Mouse (Mus musculus) liver, postnatal 0 days (tissue): ENCODE measurements around the gene Opn1sw. TPM values are rescaled to one million over a fixed set of nuclear protein-coding genes. Genes with fewer than 3 reads are reported as not detected.
A peak's percentile ranks its signal among the peaks of the same experiment; 100 is the strongest.

Source experiments
- ATAC-seq: fragments of 200-750 bp; cut with Nextera tagmentation; 2 replicates; pipeline ENCODE4 v1.8.0; 2017; ENCODE audit warnings: mild to moderate bottlenecking, moderate library complexity
- DNase-seq: peaks from one replicate; pipeline ENCODE4 v3.0.0-alpha.2; 2016
- H3K27ac ChIP-seq: fragments of 300-500 bp; sonication (generic); 2 replicates; pipeline ENCODE4 v1.5.1; 2014; ENCODE audit warnings: antibody characterized with exemption, moderate library complexity, mild to moderate bottlenecking, low read depth
- H3K27me3 ChIP-seq: fragments of 300-500 bp; sonication (generic); 2 replicates; pipeline ENCODE4 v1.6.1; 2014; ENCODE audit warnings: low read length, control low read depth, mixed read lengths; ENCODE audit not compliant: insufficient read depth
- H3K36me3 ChIP-seq: fragments of 300-500 bp; sonication (generic); replicated peaks from 2 replicates; pipeline ENCODE4 v1.6.1; 2014; ENCODE audit warnings: mild to moderate bottlenecking, control low read depth, low read length, moderate library complexity, mixed read lengths; ENCODE audit not compliant: insufficient read depth
- H3K4me1 ChIP-seq: fragments of 300-500 bp; sonication (generic); 2 replicates; pipeline ENCODE4 v1.6.1; 2014; ENCODE audit warnings: antibody characterized with exemption, mild to moderate bottlenecking, control low read depth; ENCODE audit not compliant: insufficient read depth
- H3K4me2 ChIP-seq: fragments of 300-500 bp; sonication (generic); 2 replicates; pipeline ENCODE4 v1.6.1; 2014; ENCODE audit warnings: low read depth, mild to moderate bottlenecking, low read length, moderate library complexity, mixed read lengths
- H3K4me3 ChIP-seq: fragments of 300-500 bp; sonication (generic); 2 replicates; pipeline ENCODE4 v1.5.1; 2014; ENCODE audit warnings: low read depth, low read length
- H3K9ac ChIP-seq: fragments of 300-500 bp; sonication (generic); replicated peaks from 2 replicates; pipeline ENCODE4 v1.6.1; 2014; ENCODE audit warnings: mild to moderate bottlenecking, moderate library complexity
- H3K9me3 ChIP-seq: fragments of 300-500 bp; sonication (generic); 2 replicates; pipeline ENCODE4 v1.6.1; 2016; ENCODE audit warnings: mild to moderate bottlenecking, control low read depth, low read length, mixed read lengths
- CTCF ChIP-seq: sonication (generic); IDR thresholded peaks from 2 replicates; pipeline ENCODE4 v1.5.1; 2016; ENCODE audit warnings: antibody characterized with exemption, low read depth
- EP300 ChIP-seq: IDR thresholded peaks from 2 replicates; pipeline ENCODE4 v1.6.1; 2016; ENCODE audit warnings: antibody characterized with exemption, low read depth, mild to moderate bottlenecking
- WGBS: fragments of 180-500 bp; shearing (Covaris S2); extraction: QIAGEN DNeasy Blood & Tissue Kit; methylation state at CpG from one replicate; pipeline ENCODE4 v1.1.7; 2014; ENCODE audit not compliant: insufficient replicate concordance; 5-methylcytosine and 5-hydroxymethylcytosine counted together
- polyA plus RNA-seq: library from polyadenylated mRNA; unstranded; fragments of >200 nt; fragmentation: Nextera tagmentation; extraction: Ambion mirVana; gene quantifications from 2 replicates; pipeline ENCODE4 v1.2.1, GENCODE M21; 2015

The Opn1sw gene
- polyA plus RNA-seq, 1 experiment from 2014 or later, result 0.06 TPM

DNA sequence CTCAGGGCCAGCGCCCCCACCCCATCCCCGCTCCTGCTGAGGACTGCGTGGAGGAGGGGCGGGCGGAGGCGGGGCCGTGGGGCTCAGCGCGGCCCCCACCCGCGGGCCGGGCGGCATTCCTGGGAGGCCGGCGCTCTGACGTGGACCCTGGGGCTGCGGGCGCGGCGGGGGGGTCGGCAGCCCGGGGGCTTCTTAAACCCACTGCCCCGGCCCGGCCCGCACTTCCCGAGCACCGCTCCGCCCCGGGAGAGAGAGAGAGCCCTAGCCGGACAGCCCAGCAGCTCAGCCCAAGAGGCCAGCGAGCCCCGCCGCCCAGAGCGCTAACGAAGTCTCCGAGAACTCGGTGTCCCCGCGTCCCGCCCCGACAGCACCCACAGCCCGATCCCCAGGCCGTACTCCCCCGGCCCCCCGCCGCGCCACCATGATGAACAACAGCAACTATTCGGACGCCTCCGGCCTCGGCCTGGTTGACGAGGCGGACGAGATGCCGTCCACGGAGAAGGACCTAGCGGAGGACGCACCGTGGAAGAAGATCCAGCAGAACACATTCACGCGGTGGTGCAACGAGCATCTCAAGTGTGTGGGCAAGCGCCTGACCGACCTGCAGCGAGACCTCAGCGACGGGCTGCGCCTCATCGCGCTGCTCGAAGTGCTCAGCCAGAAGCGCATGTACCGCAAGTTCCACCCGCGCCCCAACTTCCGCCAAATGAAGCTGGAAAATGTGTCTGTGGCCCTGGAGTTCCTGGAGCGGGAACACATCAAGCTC is 45.0 kb upstream of the Opn1sw start, which contains the start of gene Flnc:
Flnc (plus strand) TSS at position 219 of the 766 bp plus-strand sequence.
- TF ChIP-seq CTCF (no peak), EP300 (no peak)
- Histone ChIP-seq H3K4me1 (peaks cover 12% of the 10 kb centered on the region; the same call in 1 of the 2 replicates), H3K27me3 (peaks cover 60% of the 10 kb centered on the region), H3K36me3 (no peaks in the 10 kb centered on the region), H3K4me3 (peak within 1 kb of the TSS; percentile 44), H3K27ac (no peak within 1 kb of the TSS), H3K9ac (peak within 1 kb of the TSS; percentile 36), H3K4me2 (peak within 1 kb of the TSS; percentile 73), H3K9me3 (no peaks in the 10 kb centered on the region)
- DNase-seq (peak; percentile 29), ATAC-seq (no peak)
- 2% methylated on average over 65 of the region's 77 CpGs for WGBS

DNA sequence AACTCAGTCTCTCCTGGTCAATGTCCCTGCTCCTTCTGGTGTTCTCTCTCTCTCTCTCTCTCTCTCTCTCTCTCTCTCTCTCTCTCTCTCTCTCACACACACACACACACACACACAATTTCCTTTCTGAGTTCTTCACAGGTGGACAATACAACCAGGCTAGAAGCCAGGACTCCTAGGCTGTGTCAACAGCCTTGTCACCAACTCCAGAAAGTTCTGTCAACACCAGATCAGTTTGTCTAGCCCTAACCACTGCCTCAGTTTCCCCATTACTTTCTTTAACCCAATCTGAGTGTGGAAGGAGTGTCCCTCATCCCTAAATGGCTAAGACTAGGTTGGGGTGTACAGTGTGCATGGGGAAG is 44.4 kb upstream of the Opn1sw start:
- Histone ChIP-seq H3K4me1 (peaks cover 12% of the 10 kb centered on the region; the same call in 1 of the 2 replicates), H3K36me3 (no peaks in the 10 kb centered on the region), H3K9ac (no peak overlapping the region), H3K4me3 (peak overlapping the region; percentile 44), H3K27ac (no peak overlapping the region), H3K9me3 (no peaks in the 10 kb centered on the region), H3K27me3 (peaks cover 60% of the 10 kb centered on the region), H3K4me2 (peak overlapping the region; percentile 73)
- no peak for TF ChIP-seq EP300
- no peak for TF ChIP-seq CTCF
- DNase-seq (no peak), ATAC-seq (no peak)

DNA sequence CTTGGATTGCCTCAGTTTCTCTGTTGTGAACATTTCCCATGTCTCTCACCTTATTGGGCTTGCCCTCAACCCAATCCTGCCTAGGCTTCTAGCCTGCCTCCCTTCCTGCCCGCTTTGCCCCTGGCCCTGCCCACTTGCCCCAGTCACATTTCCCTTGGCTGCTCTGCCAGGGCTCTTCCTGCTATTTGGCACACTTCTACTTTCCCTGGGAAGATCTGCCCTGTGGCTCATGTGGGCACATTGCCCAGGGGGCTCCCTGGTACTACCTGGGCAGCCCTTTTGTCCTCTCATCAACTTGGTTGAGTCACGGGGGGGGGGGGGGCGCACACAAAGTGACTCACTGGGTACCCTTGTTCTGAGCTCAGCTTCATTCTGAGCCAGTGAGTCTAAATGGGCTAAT is 43.9 kb upstream of the Opn1sw start:
- peaks cover 60% of the 10 kb centered on the region for H3K27me3 ChIP-seq
- ATAC-seq (no peak), DNase-seq (no peak)
- no peak overlapping the region for H3K27ac ChIP-seq
- H3K4me3 ChIP-seq, result no peak overlapping the region
- TF ChIP-seq CTCF (no peak), EP300 (no peak)
- H3K4me2 ChIP-seq, result no peak overlapping the region
- no peaks in the 10 kb centered on the region for H3K9me3 ChIP-seq
- H3K4me1 ChIP-seq, result peaks cover 12% of the 10 kb centered on the region; the same call in 1 of the 2 replicates
- 45% methylated on average over 3 of the region's 3 CpGs for WGBS
- H3K36me3 ChIP-seq, result no peaks in the 10 kb centered on the region
- H3K9ac ChIP-seq, result no peak overlapping the region

DNA sequence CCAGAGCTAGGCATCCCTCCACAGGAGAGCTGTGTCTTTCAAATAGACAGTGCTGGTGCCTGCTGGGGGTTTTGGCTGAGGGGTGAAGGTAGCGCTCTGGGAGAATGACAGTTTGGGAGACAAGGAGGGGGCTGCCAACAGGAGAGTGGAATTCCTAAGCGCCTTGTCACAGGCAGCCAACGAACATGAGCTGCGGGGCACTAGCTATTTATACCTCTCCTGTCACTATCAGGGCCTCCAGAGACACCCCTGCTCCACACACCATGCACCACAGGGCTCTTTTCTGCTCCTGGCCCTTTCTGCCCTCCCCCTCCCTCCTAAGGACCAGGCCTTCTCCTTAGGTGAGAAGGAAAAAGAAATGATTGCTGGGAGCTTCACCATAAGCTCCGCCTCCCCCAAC is 43.2 kb upstream of the Opn1sw start:
- H3K27ac ChIP-seq, result no peak overlapping the region
- H3K27me3 ChIP-seq, result peaks cover 58% of the 10 kb centered on the region
- ATAC-seq (no peak), DNase-seq (no peak)
- no peak overlapping the region for H3K4me3 ChIP-seq
- peaks cover 10% of the 10 kb centered on the region; the same call in 1 of the 2 replicates for H3K4me1 ChIP-seq
- H3K9me3 ChIP-seq, result no peaks in the 10 kb centered on the region
- 37% methylated on average over 5 of the region's 5 CpGs for WGBS
- H3K4me2 ChIP-seq, result no peak overlapping the region
- no peak for TF ChIP-seq CTCF
- TF ChIP-seq EP300, result no peak
- H3K36me3 ChIP-seq, result no peaks in the 10 kb centered on the region
- H3K9ac ChIP-seq, result no peak overlapping the region

DNA sequence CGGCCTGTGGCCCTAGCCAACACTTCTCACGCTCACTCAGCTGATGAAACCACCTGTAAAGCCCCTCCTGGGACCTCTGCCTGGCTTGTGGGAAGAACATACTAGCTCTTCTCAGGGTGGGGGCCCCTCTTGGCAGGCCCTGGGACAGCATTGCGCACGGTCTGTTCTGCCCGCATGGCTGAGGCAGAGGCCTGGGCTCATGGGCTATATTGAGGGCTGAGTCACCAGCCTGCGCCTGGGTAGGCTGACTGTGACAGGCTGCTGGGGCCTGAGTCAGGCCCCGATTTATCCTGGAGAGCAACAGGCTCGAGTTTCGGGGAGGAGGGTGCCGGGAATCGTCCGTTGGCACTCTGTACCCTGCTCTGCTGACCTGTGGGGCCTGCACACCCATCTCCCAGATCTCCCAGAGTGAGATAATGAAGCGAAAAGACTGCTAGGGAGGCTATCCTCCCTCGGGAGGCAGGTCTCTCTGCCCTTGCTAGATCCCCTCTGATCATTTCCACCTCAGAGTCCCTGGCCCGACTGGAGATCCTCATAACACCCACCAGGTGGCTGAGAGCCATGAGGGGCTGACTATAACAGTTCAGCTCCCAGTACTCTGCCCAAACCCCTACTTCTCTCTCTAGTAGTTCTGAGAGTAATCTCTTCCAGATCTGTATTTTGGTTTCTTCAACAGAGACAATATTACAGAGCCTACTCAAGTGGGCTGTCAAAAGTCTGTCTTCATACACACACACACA is 42.6 kb upstream of the Opn1sw start:
- 57% methylated on average over 15 of the region's 15 CpGs for WGBS
- Histone ChIP-seq H3K4me3 (no peak overlapping the region), H3K36me3 (no peaks in the 10 kb centered on the region), H3K9me3 (no peaks in the 10 kb centered on the region), H3K4me1 (peaks cover 10% of the 10 kb centered on the region; the same call in 1 of the 2 replicates), H3K27me3 (peaks cover 52% of the 10 kb centered on the region), H3K27ac (no peak overlapping the region), H3K9ac (no peak overlapping the region), H3K4me2 (no peak overlapping the region)
- DNase-seq (no peak), ATAC-seq (no peak)
- TF ChIP-seq EP300 (no peak), CTCF (no peak)

DNA sequence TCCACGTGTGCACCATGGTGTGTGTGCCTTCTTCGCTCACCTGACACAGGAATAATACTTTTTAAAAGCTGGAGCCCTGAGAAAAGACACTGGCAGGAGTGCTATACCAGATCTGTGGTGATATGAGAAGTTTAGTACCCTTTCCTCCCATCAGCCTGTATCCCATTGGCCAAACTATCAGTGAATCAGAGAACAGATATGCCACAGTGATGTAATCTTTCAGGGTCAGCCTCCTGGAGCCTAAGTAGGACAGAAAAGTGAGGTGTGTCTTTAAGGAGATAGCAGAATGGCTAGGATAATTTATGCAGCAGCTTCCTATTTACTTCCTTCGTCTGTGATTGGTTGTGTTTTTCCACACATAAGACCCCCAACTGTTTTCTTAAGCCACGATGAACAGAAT is 39.9 kb upstream of the Opn1sw start:
- Histone ChIP-seq H3K4me3 (no peak overlapping the region), H3K27ac (no peak overlapping the region), H3K9me3 (no peaks in the 10 kb centered on the region), H3K36me3 (no peaks in the 10 kb centered on the region), H3K4me2 (no peak overlapping the region), H3K4me1 (no peaks in the 10 kb centered on the region), H3K9ac (no peak overlapping the region), H3K27me3 (peaks cover 25% of the 10 kb centered on the region)
- 47% methylated on average over 4 of the region's 4 CpGs for WGBS
- ATAC-seq, result no peak
- TF ChIP-seq CTCF, result no peak
- TF ChIP-seq EP300, result no peak
- no peak for DNase-seq
